32 mouse cellular contexts compared by ENCODE assay signal in genomic region chr6:118865777-118866380, GRCm38 (mm10).
DNase-seq lines count a peak whose midpoint lies in the region; ATAC-seq and TF ChIP-seq lines count a peak whose summit lies in the region.
"Had no signal": no experiment of that assay in that cellular context is flagged by ENCODE, and none has a peak within 500 bp of the region (broad histone marks: within the 10 kb centered on the region; RNA-seq: fewer than 3 reads in every experiment).

No protein-coding gene starts in this region.

- no peak overlapping the region for H3K9ac ChIP-seq in heart, postnatal 0 days (replicated peaks; ENCODE audit: low read depth, low read length)
- no peak overlapping the region for H3K9ac ChIP-seq in forebrain, postnatal 0 days
- H3K9ac ChIP-seq: embryonic facial prominence, embryonic 12.5 days; forebrain, embryonic 15.5 days; heart, embryonic 12.5 days; liver, embryonic 14.5 days; midbrain, embryonic 13.5 days; neural tube, embryonic 15.5 days; stomach, embryonic 15.5 days had no signal

- 0 out of 2 replicates have a peak overlapping the region, but pooled peaks have one; percentile 12 for H3K27ac ChIP-seq in heart, postnatal 0 days (ENCODE audit: low read depth)
- no peak overlapping the region for H3K27ac ChIP-seq in forebrain, postnatal 0 days (ENCODE audit: low read depth, low read length)
- H3K27ac ChIP-seq: embryonic facial prominence, embryonic 12.5 days; forebrain, embryonic 15.5 days; kidney, postnatal 0 days; liver, embryonic 14.5 days; macrophage; midbrain, embryonic 13.5 days; neural tube, embryonic 15.5 days; stomach, embryonic 15.5 days had no signal

- ATAC-seq in heart, postnatal 0 days (ENCODE audit: insufficient read depth, low read depth), result no peak
- no peak for ATAC-seq in forebrain, postnatal 0 days
- ATAC-seq: forebrain, embryonic 15.5 days; intestine, embryonic 16.5 days; midbrain, embryonic 13.5 days had no signal

- no peak for TF ChIP-seq CTCF in heart, postnatal 0 days (IDR thresholded peaks at IDR 0.05; ENCODE audit: low read depth)
- no peak for TF ChIP-seq CTCF in forebrain, postnatal 0 days (IDR thresholded peaks at IDR 0.05; ENCODE audit: low read depth)

- peaks cover 36% of the 10 kb centered on the region for H3K4me1 ChIP-seq in heart, postnatal 0 days (ENCODE audit: control insufficient read depth, insufficient read depth)
- H3K4me1 ChIP-seq in forebrain, postnatal 0 days (ENCODE audit: insufficient read depth), result peaks cover 12% of the 10 kb centered on the region
- H3K4me1 ChIP-seq: stomach, embryonic 15.5 days had no signal

- no peak for TF ChIP-seq EP300 in heart, postnatal 0 days (IDR thresholded peaks at IDR 0.05; ENCODE audit: low read depth)

- H3K27me3 ChIP-seq in heart, postnatal 0 days (ENCODE audit: control insufficient read depth, insufficient read depth, low read length), result no peaks in the 10 kb centered on the region
- H3K27me3 ChIP-seq in forebrain, postnatal 0 days (ENCODE audit: insufficient read depth, low read length), result no peaks in the 10 kb centered on the region
- H3K27me3 ChIP-seq: embryonic facial prominence, embryonic 12.5 days; forebrain, embryonic 15.5 days; heart, embryonic 12.5 days; midbrain, embryonic 13.5 days; neural tube, embryonic 15.5 days; stomach, embryonic 15.5 days had no signal

- H3K9me3 ChIP-seq in heart, postnatal 0 days (replicated peaks; ENCODE audit: control insufficient read depth, low read length), result no peaks in the 10 kb centered on the region
- no peaks in the 10 kb centered on the region for H3K9me3 ChIP-seq in forebrain, postnatal 0 days (ENCODE audit: low read length)
- H3K9me3 ChIP-seq: embryonic facial prominence, embryonic 12.5 days; forebrain, embryonic 15.5 days; heart, embryonic 12.5 days; midbrain, embryonic 13.5 days; neural tube, embryonic 15.5 days; stomach, embryonic 15.5 days had no signal

- WGBS in heart, postnatal 0 days, result 52% methylated on average over 5 of the region's 5 CpGs
- WGBS in forebrain, postnatal 0 days, result 78% methylated on average over 5 of the region's 5 CpGs

- intact Hi-C loops in heart, postnatal 14 days (cut with DNase I), result no loop called here
- intact Hi-C loops in heart, postnatal 10 days (cut with DNase I), result no loop called here

- H3K4me2 ChIP-seq in heart, postnatal 0 days (ENCODE audit: low read depth, low read length), result no peak overlapping the region
- no peak overlapping the region for H3K4me2 ChIP-seq in forebrain, postnatal 0 days (ENCODE audit: low read depth)
- H3K4me2 ChIP-seq: embryonic facial prominence, embryonic 12.5 days; forebrain, embryonic 15.5 days; heart, embryonic 12.5 days; midbrain, embryonic 13.5 days; neural tube, embryonic 15.5 days; stomach, embryonic 15.5 days had no signal

- no peak overlapping the region for H3K4me3 ChIP-seq in heart, postnatal 0 days (ENCODE audit: low read depth, low read length)
- no peak overlapping the region for H3K4me3 ChIP-seq in forebrain, postnatal 0 days (ENCODE audit: low read depth, low read length)
- H3K4me3 ChIP-seq: embryonic facial prominence, embryonic 12.5 days; forebrain, embryonic 15.5 days; heart, embryonic 12.5 days; midbrain, embryonic 13.5 days; neural tube, embryonic 15.5 days; stomach, embryonic 15.5 days had no signal

- peak; percentile 53 to 72 for DNase-seq in cerebellum, postnatal 10 days
- DNase-seq in cerebellum, adult 11 months, result no peak
- peak; percentile 43 to 45 for DNase-seq in heart, adult 18-20 months
- DNase-seq in heart, postnatal 14 days, result no peak
- DNase-seq in heart, postnatal 0 days (ENCODE audit: low spot score), result no peak
- no peak for DNase-seq in heart, postnatal 10 days
- peak; percentile 25 for DNase-seq in skeletal muscle tissue, adult 2 months (ENCODE audit: low read depth, low spot score)
- no peak for DNase-seq in forebrain, postnatal 0 days
- DNase-seq: adrenal gland, postnatal 10 days; cerebellum, postnatal 36 days; embryo, embryonic 11 days; gastrocnemius, postnatal 14 days; kidney, adult 8-10 months; kidney, postnatal 4 days; layer of hippocampus, postnatal 36 days; liver; lung, adult 2 months; lung, postnatal 10 days; retina, postnatal 1 day; right cerebral cortex, postnatal 14 days; thymus, postnatal 14 days had no signal

- H3K36me3 ChIP-seq in heart, postnatal 0 days (replicated peaks; ENCODE audit: control insufficient read depth, insufficient read depth, low read length), result peaks cover 4% of the 10 kb centered on the region; the same call in 1 of the 2 replicates
- no peaks in the 10 kb centered on the region for H3K36me3 ChIP-seq in forebrain, postnatal 0 days (ENCODE audit: insufficient read depth)
- H3K36me3 ChIP-seq: embryonic facial prominence, embryonic 12.5 days; forebrain, embryonic 15.5 days; G1E; heart, embryonic 12.5 days; midbrain, embryonic 13.5 days; neural tube, embryonic 15.5 days; stomach, embryonic 15.5 days had no signal

Comparison
In these comparisons a context has a peak if more than half of its experiments do, and no peak if none do; other contexts are left out.
1. DNase-seq: peak in cerebellum, postnatal 10 days (2 of 2), heart, adult 18-20 months (2 of 2) and skeletal muscle tissue, adult 2 months (single experiment); none in cerebellum, adult 11 months (single experiment), heart, postnatal 14 days (0 of 2), heart, postnatal 0 days (single experiment), heart, postnatal 10 days (0 of 2) and forebrain, postnatal 0 days (single experiment).